ENCODE assay signal across 12 mouse cellular contexts in the genomic region with DNA sequence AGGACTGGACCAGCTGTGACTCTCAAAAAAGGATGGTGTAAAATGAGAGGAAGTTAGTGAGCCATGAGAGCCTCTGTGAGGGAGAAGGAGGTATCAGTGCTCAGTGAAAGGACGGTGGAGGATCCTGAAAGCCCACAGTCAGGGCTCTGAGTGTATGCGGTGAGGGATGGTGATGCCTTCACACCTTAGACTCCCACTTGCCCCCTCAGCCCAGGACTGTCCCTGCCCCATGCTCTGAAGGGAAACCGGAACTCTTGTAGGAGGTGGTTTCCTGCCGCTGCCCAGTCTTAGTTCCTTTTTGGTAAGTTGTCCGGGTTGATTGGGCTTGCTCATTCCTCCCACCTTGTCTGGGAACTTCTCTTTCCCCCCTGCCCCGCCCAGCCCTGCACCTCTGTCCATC. TPM values are rescaled to one million over a fixed set of nuclear protein-coding genes. Genes with fewer than 3 reads are reported as not detected.
DNase-seq lines count a peak whose midpoint lies in the region; ATAC-seq and TF ChIP-seq lines count a peak whose summit lies in the region.
"Had no signal": no experiment of that assay in that cellular context is flagged by ENCODE, and none has a peak within 500 bp of the region (broad histone marks: within the 10 kb centered on the region; RNA-seq: fewer than 3 reads in every experiment).

No protein-coding gene starts in this region.

- H3K9ac ChIP-seq in MEL (ENCODE audit: control insufficient read depth, low read depth, low read length, poor library complexity, severe bottlenecking) = no peak overlapping the region
- H3K9ac ChIP-seq: liver, embryonic 13.5 days had no signal

- no peak overlapping the region for H3K27ac ChIP-seq in MEL (ENCODE audit: control insufficient read depth, low read depth, low read length)
- H3K27ac ChIP-seq: liver, embryonic 13.5 days had no signal

- TF ChIP-seq RAD21 in MEL (IDR thresholded peaks at IDR 0.05; ENCODE audit: low read depth, low read length) = no peak

- H3K4me1 ChIP-seq in MEL (ENCODE audit: control insufficient read depth in 1 of 2, insufficient read depth in 2 of 2, low read length in 2 of 2) = peaks cover 0 to 3% of the 10 kb centered on the region in 2 experiments; a peak in 1 of 4 replicates

- no peak for TF ChIP-seq POLR2A in MEL (IDR thresholded peaks at IDR 0.05; ENCODE audit: control insufficient read depth in 1 of 2, insufficient read depth in 1 of 2, low read depth in 1 of 2, low read length in 2 of 2, poor library complexity in 1 of 2)

- peak; percentile 47 for DNase-seq in lung, postnatal 36 days
- DNase-seq in lung, postnatal 14 days = no peak
- peak; percentile 17 for DNase-seq in MEL (ENCODE audit: low read depth, low spot score)
- DNase-seq in thymus, postnatal 25 days = peak; percentile 61
- DNase-seq in layer of hippocampus, adult 11-12 months (ENCODE audit: low spot score) = no peak
- DNase-seq in cerebellum, adult 9-11 months = no peak
- DNase-seq: kidney, adult 11 months; liver, embryonic 13.5 days had no signal

- no peaks in the 10 kb centered on the region for H3K79me2 ChIP-seq in MEL (ENCODE audit: control insufficient read depth, insufficient read depth, low read length, poor library complexity)

- no peaks in the 10 kb centered on the region for H3K36me3 ChIP-seq in MEL (ENCODE audit: control insufficient read depth in 1 of 2, insufficient read depth in 2 of 2, low read length in 2 of 2)
- H3K36me3 ChIP-seq: liver, embryonic 13.5 days had no signal

- H3K9me3 ChIP-seq in MEL (replicated peaks; ENCODE audit: insufficient read depth, low read length) = no peaks in the 10 kb centered on the region
- H3K9me3 ChIP-seq: liver, embryonic 13.5 days had no signal

- no peak for TF ChIP-seq CTCF in MEL (IDR thresholded peaks at IDR 0.05 in 2 of 3, conservative IDR thresholded peaks at IDR 0.05 in 1 of 3; ENCODE audit: control insufficient read depth in 1 of 3, insufficient read depth in 1 of 3, low read depth in 2 of 3, low read length in 3 of 3, poor library complexity in 1 of 3, severe bottlenecking in 1 of 3)

- TF ChIP-seq EP300 in MEL (IDR thresholded peaks at IDR 0.05; ENCODE audit: low read depth in 1 of 2, low read length in 2 of 2) = no peak

- H3K27me3 ChIP-seq in MEL (ENCODE audit: control insufficient read depth in 1 of 2, insufficient read depth in 2 of 2, low read length in 2 of 2) = peaks cover 17 to 21% of the 10 kb centered on the region in 2 experiments

- H3K4me3 ChIP-seq in MEL (ENCODE audit: control insufficient read depth in 1 of 2, insufficient read depth in 1 of 2, low read depth in 2 of 2, low read length in 2 of 2) = no peak overlapping the region
- H3K4me3 ChIP-seq: erythroblast, embryonic 14.5 days; liver, embryonic 13.5 days had no signal

- peak; percentile 67 for ATAC-seq in megakaryocyte, adult 5-6 weeks (ENCODE audit: poor library complexity, severe bottlenecking)

TF ChIP-seq in MEL, 35 proteins besides CTCF, POLR2A, EP300 and RAD21:
- no peak for TF ChIP-seq USF2 (IDR thresholded peaks at IDR 0.05; ENCODE audit: borderline replicate concordance in 1 of 2, insufficient read depth in 1 of 2, low read depth in 1 of 2, low read length in 2 of 2)
- TF ChIP-seq TBP (IDR thresholded peaks at IDR 0.05; ENCODE audit: low read depth, low read length) = no peak
- no peak for TF ChIP-seq E2F4 (IDR thresholded peaks at IDR 0.05; ENCODE audit: borderline replicate concordance, low read depth, low read length)
- no peak for TF ChIP-seq POLR2AphosphoS5 (IDR thresholded peaks at IDR 0.05; ENCODE audit: borderline replicate concordance, low read depth, low read length)
- TF ChIP-seq ETS1 (IDR thresholded peaks at IDR 0.05; ENCODE audit: low read depth, low read length) = no peak
- no peak for TF ChIP-seq SMC3 (IDR thresholded peaks at IDR 0.05; ENCODE audit: low read depth, low read length)
- no peak for TF ChIP-seq JUND (IDR thresholded peaks at IDR 0.05; ENCODE audit: low read depth, low read length)

RNA-seq across cellular contexts. Expression of a gene that starts 2.8 kb away (rescaled TPM):
- total RNA-seq in MEL (2012; rRNA removed) = not detected in 2 replicates
- not detected for polyA plus RNA-seq in MEL (2012; ENCODE audit: insufficient read depth in 1 of 2, insufficient read length in 2 of 2, low read depth in 1 of 2, low replicate concordance in 2 of 2, missing spikeins in 1 of 2)
- total RNA-seq in megakaryocyte, adult 5-6 weeks (2015) = 108 and 116 TPM in 2 replicates
- total RNA-seq in megakaryocyte, adult 5-6 weeks (2017) = 111 and 112 TPM in 2 replicates
- polyA plus RNA-seq: midbrain, embryonic 11.5 days; neural tube, embryonic 14.5 days had no signal

RNA-seq across cellular contexts. Expression of a gene that starts 34.3 kb away (rescaled TPM):
- total RNA-seq in MEL (2012; rRNA removed) = 2.5 and 2.9 TPM in 2 replicates
- polyA plus RNA-seq in MEL (2012; ENCODE audit: insufficient read depth in 1 of 2, insufficient read length in 2 of 2, low read depth in 1 of 2, low replicate concordance in 2 of 2, missing spikeins in 1 of 2) = 1 to 10 TPM in 1 of 2 experiments, not detected in 1; 8.8 TPM
- total RNA-seq in megakaryocyte, adult 5-6 weeks (2015) = 3.0 and 4.4 TPM in 2 replicates
- total RNA-seq in megakaryocyte, adult 5-6 weeks (2017) = 0.77 and 3.6 TPM in 2 replicates

RNA-seq across cellular contexts. Expression of a gene that starts 54.4 kb away (rescaled TPM):
- 7.5 and 8.4 TPM in 2 replicates for total RNA-seq in MEL (2012; rRNA removed)
- polyA plus RNA-seq in MEL (2012; ENCODE audit: insufficient read depth in 1 of 2, insufficient read length in 2 of 2, low read depth in 1 of 2, low replicate concordance in 2 of 2, missing spikeins in 1 of 2) = 10 to 100 TPM in 1 of 2 experiments, not detected in 1; 15.4 TPM
- total RNA-seq in megakaryocyte, adult 5-6 weeks (2015) = 21.2 and 21.5 TPM in 2 replicates
- 43.2 and 66.3 TPM in 2 replicates for total RNA-seq in megakaryocyte, adult 5-6 weeks (2017)

Comparison
In these comparisons a context has a peak if more than half of its experiments do, and no peak if none do; other contexts are left out.
1. DNase-seq: peak in lung, postnatal 36 days (single experiment), MEL (single experiment) and thymus, postnatal 25 days (single experiment); none in lung, postnatal 14 days (single experiment), layer of hippocampus, adult 11-12 months (single experiment) and cerebellum, adult 9-11 months (single experiment).
2. RNA of a gene that starts 2.8 kb away (total RNA-seq): 108 to 116 TPM in megakaryocyte, adult 5-6 weeks; not detected in MEL; every median in the first group is over 100 times any median in the second.